Mouse (Mus musculus) ES-Bruce4 (cell line): Measurements from ENCODE around the gene Zfp654.

ENCODE experiments used
- CTCF ChIP-seq: IDR thresholded peaks from one replicate; pipeline ENCODE4 v1.8.1; 2011; ENCODE audit warnings: low read depth, low read length
- POLR2A ChIP-seq: IDR thresholded peaks from one replicate; pipeline ENCODE4 v1.8.1; 2011; ENCODE audit warnings: low read length; ENCODE audit not compliant: insufficient read depth

DNA sequence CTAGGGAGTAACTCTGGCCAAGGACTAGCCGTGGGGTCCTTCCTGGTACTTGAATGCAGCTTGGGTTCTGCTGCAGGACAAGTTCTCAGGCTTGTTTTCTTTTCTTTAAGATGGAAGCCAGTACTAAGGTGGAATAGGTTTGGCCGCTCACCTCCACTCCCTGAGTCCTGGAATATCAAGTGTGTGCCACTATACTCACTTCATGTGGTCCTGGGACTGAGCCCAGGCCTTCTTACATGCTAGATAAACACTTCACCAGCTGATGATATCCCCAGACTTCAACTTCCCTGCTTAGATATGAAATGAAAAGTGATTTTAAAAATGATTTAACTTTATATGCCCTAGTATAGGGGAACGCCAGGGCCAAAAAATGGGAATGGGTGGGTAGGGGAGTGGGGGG is 25.9 kb upstream of the Zfp654 start:
- TF ChIP-seq CTCF (no peak), POLR2A (no peak)
